Mouse (Mus musculus) intestine, postnatal 0 days (tissue): Measurements from ENCODE around the gene Ap1b1. TPM values are rescaled to one million over a fixed set of nuclear protein-coding genes. Genes with fewer than 3 reads are reported as not detected.

ENCODE experiments used
- ATAC-seq: fragments of 200-750 bp; cut with Nextera tagmentation; 2 replicates; pipeline ENCODE4 v1.8.0; 2017; ENCODE audit warnings: mild to moderate bottlenecking, moderate TSS enrichment, moderate library complexity
- H3K27ac ChIP-seq: fragments of 300-500 bp; sonication (generic); 2 replicates; pipeline ENCODE4 v1.5.1; 2014; ENCODE audit warnings: mild to moderate bottlenecking, low read depth, low read length, moderate library complexity
- H3K27me3 ChIP-seq: fragments of 300-500 bp; sonication (generic); replicated peaks from 2 replicates; pipeline ENCODE4 v1.6.1; 2014; ENCODE audit warnings: low read length, mixed read lengths; ENCODE audit not compliant: control insufficient read depth, insufficient read depth
- H3K36me3 ChIP-seq: fragments of 300-500 bp; sonication (generic); 2 replicates; pipeline ENCODE4 v1.6.1; 2014; ENCODE audit warnings: mild to moderate bottlenecking, moderate library complexity; ENCODE audit not compliant: control insufficient read depth, insufficient read depth
- H3K4me1 ChIP-seq: fragments of 300-500 bp; sonication (generic); replicated peaks from 2 replicates; pipeline ENCODE4 v1.6.1; 2014; ENCODE audit warnings: antibody characterized with exemption, low read length, mixed read lengths; ENCODE audit not compliant: control insufficient read depth, insufficient read depth
- H3K4me2 ChIP-seq: fragments of 300-500 bp; sonication (generic); replicated peaks from 2 replicates; pipeline ENCODE4 v1.6.1; 2014; ENCODE audit warnings: low read depth, mild to moderate bottlenecking, moderate library complexity
- H3K4me3 ChIP-seq: fragments of 300-500 bp; sonication (generic); 2 replicates; pipeline ENCODE4 v1.5.1; 2014; ENCODE audit warnings: low read depth, low read length
- H3K9ac ChIP-seq: fragments of 300-500 bp; sonication (generic); 2 replicates; pipeline ENCODE4 v1.6.1; 2014; ENCODE audit warnings: mild to moderate bottlenecking, low read depth, low read length
- H3K9me3 ChIP-seq: fragments of 300-500 bp; sonication (generic); 2 replicates; pipeline ENCODE4 v1.6.1; 2016; ENCODE audit warnings: mixed run types; ENCODE audit not compliant: control insufficient read depth
- CTCF ChIP-seq: sonication (generic); IDR thresholded peaks from 2 replicates; pipeline ENCODE4 v1.5.1; 2016; ENCODE audit warnings: low read depth, mild to moderate bottlenecking, control low read depth, antibody characterized with exemption, moderate library complexity
- WGBS: fragments of 180-500 bp; shearing (Covaris S2); extraction: QIAGEN DNeasy Blood & Tissue Kit; methylation state at CpG from one replicate; pipeline ENCODE4 v1.1.7; 2014; 5-methylcytosine and 5-hydroxymethylcytosine counted together
- polyA plus RNA-seq: library from polyadenylated mRNA; unstranded; fragments of >200 nt; fragmentation: Nextera tagmentation; extraction: Ambion mirVana; gene quantifications from 2 replicates; pipeline ENCODE4 v1.2.1, GENCODE M21; 2015

Ap1b1 gene
- polyA plus RNA-seq, 1 experiment from 2014 or later = 60.4 TPM

DNA sequence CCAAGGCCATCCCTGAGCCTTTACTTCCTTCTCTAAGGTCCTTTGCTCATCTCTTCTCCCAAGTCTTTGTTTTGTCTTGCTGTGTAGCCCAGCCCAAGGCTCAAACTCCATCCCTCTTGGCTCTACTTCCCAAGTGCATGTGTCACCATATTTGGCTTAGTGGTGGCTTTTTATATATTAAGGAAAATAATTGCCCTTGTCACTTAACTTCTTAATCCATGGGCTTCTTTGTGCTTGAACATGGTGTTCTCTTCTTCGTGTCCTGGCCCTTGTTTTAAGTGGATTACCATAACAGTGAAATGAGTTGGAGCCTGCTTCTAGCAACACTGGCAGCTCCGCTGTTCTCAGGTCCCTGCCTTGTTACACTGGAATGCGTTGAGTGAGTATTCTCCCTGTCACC lies 9.1 kb downstream of the Ap1b1 start:
- Histone ChIP-seq H3K4me1 (no peaks in the 10 kb centered on the region), H3K27me3 (no peaks in the 10 kb centered on the region), H3K9me3 (no peaks in the 10 kb centered on the region), H3K4me3 (no peak overlapping the region), H3K27ac (no peak overlapping the region), H3K36me3 (peaks cover 6% of the 10 kb centered on the region), H3K4me2 (no peak overlapping the region), H3K9ac (no peak overlapping the region)
- no peak for TF ChIP-seq CTCF
- no peak for ATAC-seq
- WGBS = 93% methylated on average over 3 of the region's 3 CpGs

DNA sequence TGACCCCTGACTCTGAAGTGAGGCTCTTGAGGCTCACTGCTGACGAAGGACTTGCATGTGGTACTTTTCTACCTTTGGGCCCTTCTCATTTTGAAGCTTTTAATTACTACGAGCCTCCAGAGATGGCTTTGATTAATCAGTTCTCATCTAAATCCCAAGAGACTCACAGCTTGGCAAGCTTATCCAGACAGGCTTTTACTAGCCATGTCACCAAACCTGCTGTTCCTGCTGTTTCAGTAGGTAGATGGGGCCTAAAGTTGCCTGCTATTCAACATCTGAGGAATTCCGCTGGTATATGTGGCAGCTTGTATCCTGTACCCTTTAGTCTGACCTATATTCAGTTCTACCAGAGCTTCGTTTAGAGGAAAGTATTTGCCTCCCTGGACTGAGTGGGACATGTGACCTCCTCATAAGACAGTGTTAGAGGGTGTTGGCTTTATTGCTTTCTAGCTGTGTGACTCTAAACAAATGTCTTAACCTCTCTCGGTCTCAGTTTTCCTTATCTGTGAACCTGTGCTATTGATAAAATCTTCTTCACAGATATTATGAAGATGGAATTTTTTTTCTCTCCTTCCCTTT lies 10.1 kb downstream of the Ap1b1 start:
- no peak overlapping the region for H3K4me3 ChIP-seq
- H3K4me1 ChIP-seq = no peaks in the 10 kb centered on the region
- no peak overlapping the region for H3K9ac ChIP-seq
- H3K27ac ChIP-seq = no peak overlapping the region
- TF ChIP-seq CTCF = no peak
- H3K9me3 ChIP-seq = no peaks in the 10 kb centered on the region
- no peaks in the 10 kb centered on the region for H3K27me3 ChIP-seq
- no peak overlapping the region for H3K4me2 ChIP-seq
- peaks cover 14% of the 10 kb centered on the region for H3K36me3 ChIP-seq
- ATAC-seq = peak; percentile 50
- 54% methylated on average over 5 of the region's 5 CpGs for WGBS

DNA sequence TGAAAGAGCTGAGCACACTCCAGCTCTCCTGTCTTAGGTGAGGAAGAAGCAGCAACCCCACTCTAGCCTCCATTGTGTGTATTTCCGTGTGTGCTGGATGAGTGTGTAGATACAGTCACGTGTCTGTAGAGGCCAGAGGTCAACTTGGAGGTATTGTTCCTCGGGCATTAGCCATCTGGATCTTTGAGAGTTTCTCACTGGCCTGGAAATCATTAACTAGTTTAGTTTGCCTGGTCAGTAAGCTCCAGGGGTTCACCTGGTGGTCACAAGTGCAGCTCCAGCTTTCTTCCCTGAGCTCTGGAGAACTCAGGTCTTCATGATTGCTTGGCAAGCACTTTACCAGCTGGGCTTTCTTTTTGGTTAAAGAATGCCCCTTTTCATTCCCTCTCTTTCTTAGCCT lies 11.7 kb downstream of the Ap1b1 start:
- 19% methylated on average over 3 of the region's 3 CpGs for WGBS
- TF ChIP-seq CTCF = no peak
- Histone ChIP-seq H3K4me1 (no peaks in the 10 kb centered on the region), H3K36me3 (peaks cover 24% of the 10 kb centered on the region), H3K4me3 (no peak overlapping the region), H3K9ac (no peak overlapping the region), H3K9me3 (no peaks in the 10 kb centered on the region), H3K27ac (peak overlapping the region; percentile 77), H3K4me2 (0 out of 2 replicates have a peak overlapping the region, but pooled peaks have one; percentile 9), H3K27me3 (no peaks in the 10 kb centered on the region)
- ATAC-seq = peak; percentile 72

DNA sequence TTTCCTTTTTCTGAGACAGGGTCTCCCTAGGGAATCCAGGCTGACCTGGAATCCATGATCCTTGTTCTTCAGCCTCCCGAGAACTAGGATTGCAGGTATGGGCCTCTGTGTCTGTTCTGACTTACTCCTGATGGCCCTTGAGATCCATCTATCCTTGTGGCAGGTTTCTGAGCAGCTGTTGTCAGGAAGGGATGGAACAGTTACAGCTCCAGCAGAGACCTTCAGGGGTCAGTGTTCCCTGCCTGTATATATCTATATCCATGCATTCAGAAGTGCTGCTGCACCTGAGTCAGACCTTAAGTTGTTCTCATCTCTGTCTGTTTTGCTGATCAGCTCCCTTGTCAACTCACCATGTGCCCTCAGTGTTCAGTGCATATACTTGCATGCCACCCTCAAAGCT lies 12.1 kb downstream of the Ap1b1 start:
- ATAC-seq = peak; percentile 33; the same call in 1 of the 2 replicates
- no peaks in the 10 kb centered on the region for H3K9me3 ChIP-seq
- peak overlapping the region; percentile 77; the same call in 1 of the 2 replicates for H3K27ac ChIP-seq
- peaks cover 29% of the 10 kb centered on the region for H3K36me3 ChIP-seq
- no peak overlapping the region for H3K4me2 ChIP-seq
- no peak overlapping the region for H3K9ac ChIP-seq
- H3K4me1 ChIP-seq = no peaks in the 10 kb centered on the region
- TF ChIP-seq CTCF = peak; percentile 44
- WGBS = 38% methylated on average over 1 of the region's 1 CpGs
- no peak overlapping the region for H3K4me3 ChIP-seq
- H3K27me3 ChIP-seq = no peaks in the 10 kb centered on the region

DNA sequence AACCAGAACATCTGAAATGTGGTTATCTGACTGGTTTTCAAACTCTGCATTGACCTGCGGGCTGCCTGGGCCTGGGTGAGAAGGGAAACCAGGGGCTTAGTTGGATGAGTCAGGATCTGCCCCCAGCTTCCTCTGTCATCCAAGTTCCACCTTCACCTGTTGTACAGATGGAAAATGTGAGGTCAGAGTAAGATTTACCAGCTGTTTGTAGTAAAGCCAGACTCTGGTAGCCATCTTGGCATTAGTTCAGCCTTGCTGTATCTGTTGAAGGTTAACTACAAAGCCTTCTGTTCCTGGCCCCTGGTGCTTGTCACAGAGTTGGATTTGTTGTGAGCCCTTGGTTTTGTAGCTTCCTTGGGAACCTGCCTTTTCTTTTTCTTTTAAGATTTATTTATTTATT lies 13.6 kb downstream of the Ap1b1 start:
- 79% methylated on average over 1 of the region's 1 CpGs for WGBS
- no peak for ATAC-seq
- H3K27me3 ChIP-seq = no peaks in the 10 kb centered on the region
- no peak overlapping the region for H3K4me2 ChIP-seq
- TF ChIP-seq CTCF = no peak
- no peak overlapping the region for H3K4me3 ChIP-seq
- H3K9me3 ChIP-seq = no peaks in the 10 kb centered on the region
- 0 out of 2 replicates have a peak, but pooled peaks cover 1% of the 10 kb centered on the region for H3K4me1 ChIP-seq
- peaks cover 35% of the 10 kb centered on the region for H3K36me3 ChIP-seq
- H3K27ac ChIP-seq = no peak overlapping the region
- no peak overlapping the region for H3K9ac ChIP-seq

DNA sequence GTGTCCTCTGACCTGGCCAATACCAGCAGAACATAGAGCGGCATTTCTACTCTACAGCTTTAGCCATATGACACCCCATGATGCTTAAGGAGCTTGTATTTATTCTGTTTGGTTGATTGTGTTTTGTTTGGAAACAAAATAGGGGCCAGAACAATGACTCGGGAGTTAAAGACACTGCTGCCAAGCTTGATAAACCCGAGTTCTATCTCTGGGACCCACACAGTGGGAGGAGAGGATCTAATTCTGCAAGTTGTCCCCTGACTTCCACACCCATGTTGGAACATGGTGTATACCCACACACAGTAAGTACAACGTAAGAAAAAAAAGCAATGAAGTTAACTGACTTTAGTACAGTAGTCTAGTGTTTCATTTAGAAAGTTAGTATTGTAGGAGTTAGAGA lies 16.2 kb downstream of the Ap1b1 start:
- Histone ChIP-seq H3K4me3 (no peak overlapping the region), H3K36me3 (peaks cover 35% of the 10 kb centered on the region), H3K9ac (no peak overlapping the region), H3K9me3 (no peaks in the 10 kb centered on the region), H3K4me1 (0 out of 2 replicates have a peak, but pooled peaks cover 5% of the 10 kb centered on the region), H3K4me2 (no peak overlapping the region), H3K27me3 (no peaks in the 10 kb centered on the region), H3K27ac (no peak overlapping the region)
- TF ChIP-seq CTCF = no peak
- 78% methylated on average over 4 of the region's 4 CpGs for WGBS
- ATAC-seq = no peak
